Mouse (Mus musculus): ENCODE results near the gene Proser3. TPM values are rescaled to one million over a fixed set of nuclear protein-coding genes. Genes with fewer than 3 reads are reported as not detected.
A peak's percentile ranks its signal among the peaks of the same experiment; 100 is the strongest.

Gene Proser3
- 31.8 and 47.3 TPM in 2 replicates for polyA plus RNA-seq (2012; rRNA removed)
- 9.4 and 10.8 TPM in 2 replicates for polyA plus RNA-seq (2014; fragmentation: Nextera tagmentation; extraction: Ambion mirVana)

DNA sequence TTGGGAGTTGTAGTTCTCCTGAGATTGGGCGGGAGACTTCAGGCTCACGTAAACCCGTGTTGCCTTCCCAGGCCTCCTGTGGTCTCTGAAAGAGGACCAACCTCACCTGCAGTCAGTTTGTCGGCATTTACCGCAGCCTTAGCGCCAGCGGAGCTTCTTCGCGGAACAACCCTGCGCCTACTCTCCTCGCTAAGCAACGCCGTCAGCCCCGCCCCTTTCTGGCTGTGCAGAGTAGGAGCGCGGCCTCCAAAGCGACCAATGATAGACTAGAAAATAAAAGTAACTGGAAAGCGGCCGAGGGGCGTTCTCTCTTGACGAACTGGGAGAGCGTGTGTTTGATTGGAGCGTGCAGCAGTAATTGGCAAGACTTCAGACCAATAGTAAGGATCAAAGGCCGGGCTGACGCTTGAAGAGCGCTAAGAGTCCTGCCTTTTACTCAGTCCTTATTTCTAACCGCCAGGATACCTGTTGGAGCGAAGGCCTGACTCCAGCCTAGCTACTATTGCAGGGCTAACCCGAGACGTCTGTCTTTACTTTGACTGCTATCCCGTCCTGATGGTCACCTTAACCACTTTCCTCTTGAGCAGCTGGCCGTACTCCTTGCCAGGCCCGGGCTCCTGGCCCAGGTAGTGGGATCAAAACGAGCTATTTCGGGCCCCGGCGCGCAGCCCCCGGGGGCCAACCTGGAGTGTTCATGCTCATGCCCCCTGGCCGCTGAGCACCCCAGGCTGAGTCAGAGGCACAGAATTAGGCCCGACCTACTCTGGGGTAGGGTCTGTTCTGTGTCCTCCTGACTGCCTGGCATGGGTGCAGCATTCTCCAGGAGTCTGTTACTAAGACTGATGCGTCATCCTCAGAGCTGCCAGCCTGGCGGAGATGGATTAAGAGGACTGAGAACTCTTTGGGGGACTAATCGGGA lies at the start of gene Proser3, which contains the start of gene Hspb6:
Gene Proser3 (minus strand): TSS at position 198 of the 919 bp plus-strand sequence.
Gene Hspb6 (plus strand): TSS at position 77 of the 919 bp plus-strand sequence.
- 1% methylated on average over 44 of the region's 44 CpGs for WGBS
- DNase-seq (ENCODE audit: low spot score) = peak; percentile 100
- H3K4me1 ChIP-seq (ENCODE audit: control insufficient read depth, insufficient read depth, low read length) = peaks cover 11% of the 10 kb centered on the region
- no peaks in the 10 kb centered on the region for H3K27me3 ChIP-seq (ENCODE audit: control insufficient read depth, insufficient read depth, low read length)
- ATAC-seq (ENCODE audit: low FRiP score, low read depth) = peak; percentile 97
- H3K9me3 ChIP-seq (ENCODE audit: control insufficient read depth, low read length) = no peaks in the 10 kb centered on the region
- TF ChIP-seq POLR2A (IDR thresholded peaks at IDR 0.05; ENCODE audit: borderline replicate concordance, extremely low read depth, insufficient read depth, insufficient read length) = peak; percentile 78; the same call in 1 of the 2 replicates
- peak within 1 kb of the TSS; percentile 76 for H3K9ac ChIP-seq (ENCODE audit: low read depth, low read length, severe bottlenecking)
- peaks cover 47% of the 10 kb centered on the region for H3K36me3 ChIP-seq (ENCODE audit: control insufficient read depth, insufficient read depth, low read length)
- H3K4me2 ChIP-seq (replicated peaks; ENCODE audit: low read depth, low read length, severe bottlenecking) = peak within 1 kb of the TSS; percentile 95
- H3K4me3 ChIP-seq (replicated peaks; ENCODE audit: low read length) = peak within 1 kb of the TSS; percentile 71
- peak within 1 kb of the TSS; percentile 98 for H3K27ac ChIP-seq (replicated peaks; ENCODE audit: low read depth, low read length)

DNA sequence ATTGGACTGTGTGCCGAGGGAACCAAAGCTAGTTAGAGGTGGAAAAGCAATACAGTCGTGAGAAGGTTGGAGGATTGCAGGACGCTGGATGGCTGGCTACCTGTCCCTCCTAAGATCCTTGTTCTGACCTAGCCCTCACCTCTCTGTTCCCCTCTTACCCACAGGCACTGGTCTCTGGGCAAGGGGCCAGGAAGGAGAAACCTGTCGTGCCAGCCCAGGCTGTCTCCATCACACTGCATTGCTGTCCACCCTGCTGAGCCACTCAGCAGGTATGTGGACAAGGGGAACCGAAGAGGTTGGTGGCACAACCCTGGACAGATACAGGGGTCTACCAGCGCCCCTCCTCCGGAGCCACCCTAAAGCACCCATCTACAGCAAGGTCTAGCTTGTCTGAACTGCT lies 48.6 kb upstream of the Proser3 start:
- H3K9ac ChIP-seq (ENCODE audit: low read depth, low read length, severe bottlenecking) = no peak overlapping the region
- H3K27ac ChIP-seq (replicated peaks; ENCODE audit: low read depth, low read length) = no peak overlapping the region
- H3K36me3 ChIP-seq (ENCODE audit: control insufficient read depth, insufficient read depth, low read length) = no peaks in the 10 kb centered on the region
- H3K4me1 ChIP-seq (ENCODE audit: control insufficient read depth, insufficient read depth, low read length) = no peaks in the 10 kb centered on the region
- no peak for TF ChIP-seq POLR2A (IDR thresholded peaks at IDR 0.05; ENCODE audit: borderline replicate concordance, extremely low read depth, insufficient read depth, insufficient read length)
- 74% methylated on average over 7 of the region's 7 CpGs for WGBS
- H3K4me2 ChIP-seq (replicated peaks; ENCODE audit: low read depth, low read length, severe bottlenecking) = no peak overlapping the region
- no peak for ATAC-seq (ENCODE audit: low FRiP score, low read depth)
- no peaks in the 10 kb centered on the region for H3K9me3 ChIP-seq (ENCODE audit: control insufficient read depth, low read length)
- H3K4me3 ChIP-seq (replicated peaks; ENCODE audit: low read length) = no peak overlapping the region
- no peak for DNase-seq (ENCODE audit: low spot score)
- no peaks in the 10 kb centered on the region for H3K27me3 ChIP-seq (ENCODE audit: control insufficient read depth, insufficient read depth, low read length)

DNA sequence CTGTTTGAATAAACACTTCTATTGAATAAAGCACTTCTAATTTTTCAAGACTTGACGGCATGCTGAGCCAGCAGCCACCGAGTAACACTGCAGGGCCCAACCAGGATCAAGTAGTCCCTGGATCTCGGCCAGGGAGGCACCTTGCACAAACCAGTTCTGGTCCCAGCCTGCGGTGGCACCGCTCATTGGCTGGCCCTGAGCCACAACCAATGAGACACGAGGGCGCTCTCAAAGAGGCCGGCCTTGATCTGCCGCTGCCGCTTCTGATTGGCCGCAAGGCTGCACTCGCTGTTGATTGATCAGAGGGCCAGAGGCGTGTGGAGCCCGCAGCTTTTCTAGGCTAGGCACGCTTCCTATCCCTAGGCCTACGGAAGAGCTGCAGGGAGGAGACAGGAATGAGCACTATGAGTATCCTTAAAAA lies 47.8 kb upstream of the Proser3 start:
- no peak for TF ChIP-seq POLR2A (IDR thresholded peaks at IDR 0.05; ENCODE audit: borderline replicate concordance, extremely low read depth, insufficient read depth, insufficient read length)
- no peak overlapping the region for H3K4me2 ChIP-seq (replicated peaks; ENCODE audit: low read depth, low read length, severe bottlenecking)
- 4% methylated on average over 16 of the region's 16 CpGs for WGBS
- no peak overlapping the region for H3K27ac ChIP-seq (replicated peaks; ENCODE audit: low read depth, low read length)
- DNase-seq (ENCODE audit: low spot score) (peak; percentile 91), ATAC-seq (ENCODE audit: low FRiP score, low read depth) (peak; percentile 93)
- no peaks in the 10 kb centered on the region for H3K9me3 ChIP-seq (ENCODE audit: control insufficient read depth, low read length)
- H3K27me3 ChIP-seq (ENCODE audit: control insufficient read depth, insufficient read depth, low read length) = no peaks in the 10 kb centered on the region
- no peak overlapping the region for H3K4me3 ChIP-seq (replicated peaks; ENCODE audit: low read length)
- no peaks in the 10 kb centered on the region for H3K36me3 ChIP-seq (ENCODE audit: control insufficient read depth, insufficient read depth, low read length)
- H3K9ac ChIP-seq (ENCODE audit: low read depth, low read length, severe bottlenecking) = no peak overlapping the region
- H3K4me1 ChIP-seq (ENCODE audit: control insufficient read depth, insufficient read depth, low read length) = no peaks in the 10 kb centered on the region

DNA sequence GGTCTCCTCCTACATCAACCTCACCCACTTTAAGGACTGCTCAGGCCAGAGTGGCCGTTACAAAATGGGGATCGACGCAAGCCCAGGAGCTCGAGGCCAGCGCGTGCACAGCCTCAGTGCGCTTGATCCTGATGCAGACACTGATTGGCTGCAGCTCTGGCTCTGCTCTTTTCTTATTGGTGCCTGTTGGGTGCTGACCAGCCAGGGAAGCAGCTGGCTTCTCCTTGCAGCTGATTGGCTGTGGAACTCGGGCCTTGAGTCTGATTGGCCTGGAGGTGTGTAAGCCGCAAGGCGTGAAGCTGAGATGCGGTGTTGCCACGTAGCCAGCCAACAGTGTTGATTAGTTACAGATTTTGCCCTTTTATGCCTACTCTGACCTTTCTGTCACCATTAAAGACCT lies 46.7 kb upstream of the Proser3 start, which contains the start of gene Zbtb32:
Gene Zbtb32 (minus strand): TSS at position 124 of the 400 bp plus-strand sequence.
- no peak within 1 kb of the TSS for H3K4me3 ChIP-seq (replicated peaks; ENCODE audit: low read length)
- H3K9me3 ChIP-seq (ENCODE audit: control insufficient read depth, low read length) = no peaks in the 10 kb centered on the region
- no peaks in the 10 kb centered on the region for H3K4me1 ChIP-seq (ENCODE audit: control insufficient read depth, insufficient read depth, low read length)
- no peak for DNase-seq (ENCODE audit: low spot score)
- no peak within 1 kb of the TSS for H3K4me2 ChIP-seq (replicated peaks; ENCODE audit: low read depth, low read length, severe bottlenecking)
- WGBS = 88% methylated on average over 12 of the region's 12 CpGs
- no peak for ATAC-seq (ENCODE audit: low FRiP score, low read depth)
- no peak within 1 kb of the TSS for H3K27ac ChIP-seq (replicated peaks; ENCODE audit: low read depth, low read length)
- no peaks in the 10 kb centered on the region for H3K36me3 ChIP-seq (ENCODE audit: control insufficient read depth, insufficient read depth, low read length)
- TF ChIP-seq POLR2A (IDR thresholded peaks at IDR 0.05; ENCODE audit: borderline replicate concordance, extremely low read depth, insufficient read depth, insufficient read length) = no peak
- no peak within 1 kb of the TSS for H3K9ac ChIP-seq (ENCODE audit: low read depth, low read length, severe bottlenecking)
- H3K27me3 ChIP-seq (ENCODE audit: control insufficient read depth, insufficient read depth, low read length) = no peaks in the 10 kb centered on the region

DNA sequence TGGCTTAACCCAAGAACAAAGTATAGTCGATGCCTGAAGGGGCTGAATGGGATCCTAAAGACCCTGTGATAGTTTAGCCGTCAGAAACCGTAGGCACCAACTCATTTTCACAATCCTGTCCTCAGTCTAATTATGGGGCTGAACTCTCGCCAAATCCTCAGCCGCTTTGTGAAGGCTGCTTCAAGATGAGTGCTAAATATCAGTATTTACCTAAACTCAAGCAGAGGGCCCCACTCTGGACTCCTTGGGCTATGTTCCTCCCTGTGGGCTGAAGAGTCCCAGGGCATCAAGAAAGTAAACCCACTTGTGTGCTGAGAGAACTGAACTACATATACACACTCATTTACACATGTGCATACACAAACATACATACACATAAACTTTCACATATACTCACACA lies 44.7 kb upstream of the Proser3 start:
- no peaks in the 10 kb centered on the region for H3K36me3 ChIP-seq (ENCODE audit: control insufficient read depth, insufficient read depth, low read length)
- no peak overlapping the region for H3K4me3 ChIP-seq (replicated peaks; ENCODE audit: low read length)
- H3K27me3 ChIP-seq (ENCODE audit: control insufficient read depth, insufficient read depth, low read length) = no peaks in the 10 kb centered on the region
- ATAC-seq (ENCODE audit: low FRiP score, low read depth) (no peak), DNase-seq (ENCODE audit: low spot score) (no peak)
- TF ChIP-seq POLR2A (IDR thresholded peaks at IDR 0.05; ENCODE audit: borderline replicate concordance, extremely low read depth, insufficient read depth, insufficient read length) = no peak
- H3K4me1 ChIP-seq (ENCODE audit: control insufficient read depth, insufficient read depth, low read length) = no peaks in the 10 kb centered on the region
- WGBS = 68% methylated on average over 5 of the region's 5 CpGs
- no peaks in the 10 kb centered on the region for H3K9me3 ChIP-seq (ENCODE audit: control insufficient read depth, low read length)
- no peak overlapping the region for H3K4me2 ChIP-seq (replicated peaks; ENCODE audit: low read depth, low read length, severe bottlenecking)
- no peak overlapping the region for H3K9ac ChIP-seq (ENCODE audit: low read depth, low read length, severe bottlenecking)
- no peak overlapping the region for H3K27ac ChIP-seq (replicated peaks; ENCODE audit: low read depth, low read length)

All from limb, embryonic 14.5 days (tissue).